Mouse (Mus musculus): ENCODE results near the gene Vrk3. TPM values are rescaled to one million over a fixed set of nuclear protein-coding genes. Genes with fewer than 3 reads are reported as not detected.

The Vrk3 gene
- total RNA-seq, 2 experiments from 2014 or later, result 16.1 to 18.6 TPM

- peak; percentile 98 for DNase-seq
- intact Hi-C loops (cut with DNase I), result no loop called here
Observed at GRCm38 (mm10) chr7:44815721-44816469, 67.7 kb downstream of the Vrk3 start, which contains the start of the genes Nup62 and Il4i1. Gene Nup62 (plus strand): TSS chr7:44816088. Gene Il4i1 (plus strand): TSS chr7:44816387.

GRCm38 (mm10) chr7:44816470-44817021 is 68.3 kb downstream of the Vrk3 start, which contains the start of gene Atf5:
Gene Atf5 (minus strand): TSS chr7:44816658.
- intact Hi-C loops (cut with DNase I), result no loop called here
- peak; percentile 70 to 75 for DNase-seq

GRCm38 (mm10) chr7:44817441-44817840 is 69.2 kb downstream of the Vrk3 start:
- intact Hi-C loops (cut with DNase I), result no loop called here
- DNase-seq, result no peak

GRCm38 (mm10) chr7:44818164-44818563 is 70.0 kb downstream of the Vrk3 start:
- intact Hi-C loops (cut with DNase I), result no loop called here
- no peak for DNase-seq

GRCm38 (mm10) chr7:44818751-44819235 is 70.6 kb downstream of the Vrk3 start:
- intact Hi-C loops (cut with DNase I), result no loop called here
- DNase-seq, result peak; percentile 67 to 75

- no peak for DNase-seq
- intact Hi-C loops (cut with DNase I), result no loop called here
Observed at GRCm38 (mm10) chr7:44819391-44819790, 71.2 kb downstream of the Vrk3 start.

- intact Hi-C loops (cut with DNase I), result loop anchor here (10.0 kb wide), 1 partner anchor 175 kb away; no protein-coding TSS in a partner anchor
Observed at GRCm38 (mm10) chr7:44819863-44820262, 71.7 kb downstream of the Vrk3 start.

GRCm38 (mm10) chr7:44820525-44820924 is 72.3 kb downstream of the Vrk3 start:
- DNase-seq, result no peak
- intact Hi-C loops (cut with DNase I), result loop anchor here (10.0 kb wide), 1 partner anchor 176 kb away; no protein-coding TSS in a partner anchor

More at GRCm38 (mm10) chr7:44819863-44820262, 71.7 kb downstream of the Vrk3 start:
- DNase-seq, result peak in 1 of 2 experiments; percentile 13

- intact Hi-C loops (cut with DNase I), result loop anchor here (10.0 kb wide), 1 partner anchor 177 kb away; no protein-coding TSS in a partner anchor
Observed at GRCm38 (mm10) chr7:44821666-44822448, 73.6 kb downstream of the Vrk3 start.

GRCm38 (mm10) chr7:44823409-44823808 is 75.2 kb downstream of the Vrk3 start:
- intact Hi-C loops (cut with DNase I), result loop anchor here (10.0 kb wide), 1 partner anchor 179 kb away; no protein-coding TSS in a partner anchor
- no peak for DNase-seq

More at GRCm38 (mm10) chr7:44821666-44822448, 73.6 kb downstream of the Vrk3 start:
- DNase-seq, result no peak

GRCm38 (mm10) chr7:44824872-44825271 is 76.7 kb downstream of the Vrk3 start:
- intact Hi-C loops (cut with DNase I), result loop anchor here (2.0 to 10.0 kb wide), 2 partner anchors 100 to 180 kb away; no protein-coding TSS in a partner anchor
- DNase-seq, result peak; percentile 54 to 81

- no peak for DNase-seq
- intact Hi-C loops (cut with DNase I), result loop anchor here (10.0 kb wide), 1 partner anchor 182 kb away; no protein-coding TSS in a partner anchor
Observed at GRCm38 (mm10) chr7:44826771-44827170, 78.6 kb downstream of the Vrk3 start.

Other genes starting within 250 kb of the Vrk3 start
- gene Mybpc2, start 223.8 kb upstream of the Vrk3 start, total RNA-seq (2021), result 1,000 to 10,000 TPM; 4,354 to 5,208 TPM
- not detected for gene Spib, start 216.3 kb upstream of the Vrk3 start, total RNA-seq (2021)
- gene Pold1, start 199.6 kb upstream of the Vrk3 start, total RNA-seq (2021), result 1 to 10 TPM; 5.6 to 6.7 TPM
- 10 to 100 TPM; 28.9 to 31.1 TPM for gene Nr1h2, start 194.5 kb upstream of the Vrk3 start, total RNA-seq (2021)
- under 1 TPM; 0.30 to 0.54 TPM for gene Napsa, start 176.0 kb upstream of the Vrk3 start, total RNA-seq (2021)
- gene Kcnc3, start 157.7 kb upstream of the Vrk3 start, total RNA-seq (2021), result 1 to 10 TPM; 5.3 to 5.7 TPM
- gene Myh14, start 77.6 kb upstream of the Vrk3 start, total RNA-seq (2021), result 10 to 100 TPM; 22.5 to 29.7 TPM
- not detected for gene Izumo2, start 39.7 kb upstream of the Vrk3 start, total RNA-seq (2021)
- gene Zfp473, start 2.6 kb downstream of the Vrk3 start, total RNA-seq (2021), result not detected
- gene Nup62, start 67.7 kb downstream of the Vrk3 start, total RNA-seq (2021), result 10 to 100 TPM; 19.6 to 20.0 TPM
- gene Il4i1, start 68.0 kb downstream of the Vrk3 start, total RNA-seq (2021), result 1 to 10 TPM; 1.0 to 6.4 TPM
- 10 to 100 TPM; 55.2 to 69.3 TPM for gene Atf5, start 68.2 kb downstream of the Vrk3 start, total RNA-seq (2021)
- gene Akt1s1, start 100.6 kb downstream of the Vrk3 start, total RNA-seq (2021), result 100 to 1,000 TPM; 111 to 122 TPM
- 10 to 100 TPM; 42.4 to 53.4 TPM for gene Tbc1d17, start 100.7 kb downstream of the Vrk3 start, total RNA-seq (2021)
- gene Pnkp, start 108.7 kb downstream of the Vrk3 start, total RNA-seq (2021), result 10 to 100 TPM; 14.9 to 18.7 TPM
- gene Ptov1, start 121.4 kb downstream of the Vrk3 start, total RNA-seq (2021), result 100 to 1,000 TPM; 129 to 153 TPM
- 10 to 100 TPM; 54.0 to 57.5 TPM for gene Med25, start 144.3 kb downstream of the Vrk3 start, total RNA-seq (2021)
- gene Fuz, start 147.7 kb downstream of the Vrk3 start, total RNA-seq (2021), result 10 to 100 TPM; 17.3 to 18.1 TPM
- 10 to 100 TPM; 55.0 to 56.3 TPM for gene Ap2a1, start 181.1 kb downstream of the Vrk3 start, total RNA-seq (2021)
- gene Tsks, start 194.8 kb downstream of the Vrk3 start, total RNA-seq (2021), result not detected
- gene Cpt1c, start 226.4 kb downstream of the Vrk3 start, total RNA-seq (2021), result 1 to 10 TPM; 1.2 to 1.8 TPM
- 100 to 1,000 TPM; 105 to 123 TPM for gene Prmt1, start 238.2 kb downstream of the Vrk3 start, total RNA-seq (2021)
- 10 to 100 TPM; 18.3 to 20.3 TPM for gene Irf3, start 249.2 kb downstream of the Vrk3 start, total RNA-seq (2021)